Mouse (Mus musculus): Measurements from ENCODE around the gene Dip2a. TPM values are rescaled to one million over a fixed set of nuclear protein-coding genes. Genes with fewer than 3 reads are reported as not detected.

The Dip2a gene
- total RNA-seq, 1 experiment from 2014 or later = 8.2 TPM

- no peak for ATAC-seq (replicated peaks; ENCODE audit: insufficient number of reproducible peaks, low FRiP score, low TSS enrichment, poor library complexity, severe bottlenecking)
Measured at GRCm38 (mm10) chr10:76255617-76256016, 89.5 kb downstream of the Dip2a start.

- no peak for ATAC-seq (replicated peaks; ENCODE audit: insufficient number of reproducible peaks, low FRiP score, low TSS enrichment, poor library complexity, severe bottlenecking)
Measured at GRCm38 (mm10) chr10:76253536-76253935, 91.6 kb downstream of the Dip2a start, which contains the start of gene S100b. Gene S100b, plus strand, starts transcription at chr10:76253853.

- ATAC-seq (replicated peaks; ENCODE audit: insufficient number of reproducible peaks, low FRiP score, low TSS enrichment, poor library complexity, severe bottlenecking) = no peak
Measured at GRCm38 (mm10) chr10:76253079-76253478, 92.0 kb downstream of the Dip2a start.

GRCm38 (mm10) chr10:76250870-76251269 lies 94.2 kb downstream of the Dip2a start:
- ATAC-seq (replicated peaks; ENCODE audit: insufficient number of reproducible peaks, low FRiP score, low TSS enrichment, poor library complexity, severe bottlenecking) = no peak

GRCm38 (mm10) chr10:76248647-76248968 lies 96.5 kb downstream of the Dip2a start:
- ATAC-seq (replicated peaks; ENCODE audit: insufficient number of reproducible peaks, low FRiP score, low TSS enrichment, poor library complexity, severe bottlenecking) = no peak

- no peak for ATAC-seq (replicated peaks; ENCODE audit: insufficient number of reproducible peaks, low FRiP score, low TSS enrichment, poor library complexity, severe bottlenecking)
Measured at GRCm38 (mm10) chr10:76247960-76248646, 97.0 kb downstream of the Dip2a start.

GRCm38 (mm10) chr10:76246601-76247000 lies 98.5 kb downstream of the Dip2a start:
- ATAC-seq (replicated peaks; ENCODE audit: insufficient number of reproducible peaks, low FRiP score, low TSS enrichment, poor library complexity, severe bottlenecking) = no peak

- ATAC-seq (replicated peaks; ENCODE audit: insufficient number of reproducible peaks, low FRiP score, low TSS enrichment, poor library complexity, severe bottlenecking) = no peak
Measured at GRCm38 (mm10) chr10:76245106-76245505, 100.0 kb downstream of the Dip2a start.

- ATAC-seq (replicated peaks; ENCODE audit: insufficient number of reproducible peaks, low FRiP score, low TSS enrichment, poor library complexity, severe bottlenecking) = no peak
Measured at GRCm38 (mm10) chr10:76239401-76239800, 105.7 kb downstream of the Dip2a start.

GRCm38 (mm10) chr10:76237341-76238225 lies 107.5 kb downstream of the Dip2a start, which contains the start of gene Prmt2:
Gene Prmt2, minus strand, starts transcription at chr10:76237865.
- peak; percentile 90 for ATAC-seq (replicated peaks; ENCODE audit: insufficient number of reproducible peaks, low FRiP score, low TSS enrichment, poor library complexity, severe bottlenecking)

GRCm38 (mm10) chr10:76229627-76230026 lies 115.5 kb downstream of the Dip2a start:
- no peak for ATAC-seq (replicated peaks; ENCODE audit: insufficient number of reproducible peaks, low FRiP score, low TSS enrichment, poor library complexity, severe bottlenecking)

GRCm38 (mm10) chr10:76225944-76226343 lies 119.1 kb downstream of the Dip2a start:
- no peak for ATAC-seq (replicated peaks; ENCODE audit: insufficient number of reproducible peaks, low FRiP score, low TSS enrichment, poor library complexity, severe bottlenecking)

- ATAC-seq (replicated peaks; ENCODE audit: insufficient number of reproducible peaks, low FRiP score, low TSS enrichment, poor library complexity, severe bottlenecking) = no peak
Measured at GRCm38 (mm10) chr10:76218240-76218639, 126.9 kb downstream of the Dip2a start.

- ATAC-seq (replicated peaks; ENCODE audit: insufficient number of reproducible peaks, low FRiP score, low TSS enrichment, poor library complexity, severe bottlenecking) = no peak
Measured at GRCm38 (mm10) chr10:76217056-76217455, 128.0 kb downstream of the Dip2a start.

GRCm38 (mm10) chr10:76214161-76214560 lies 130.9 kb downstream of the Dip2a start:
- ATAC-seq (replicated peaks; ENCODE audit: insufficient number of reproducible peaks, low FRiP score, low TSS enrichment, poor library complexity, severe bottlenecking) = no peak

- no peak for ATAC-seq (replicated peaks; ENCODE audit: insufficient number of reproducible peaks, low FRiP score, low TSS enrichment, poor library complexity, severe bottlenecking)
Measured at GRCm38 (mm10) chr10:76212121-76212520, 133.0 kb downstream of the Dip2a start.

- ATAC-seq (replicated peaks; ENCODE audit: insufficient number of reproducible peaks, low FRiP score, low TSS enrichment, poor library complexity, severe bottlenecking) = no peak
Measured at GRCm38 (mm10) chr10:76210806-76211205, 134.3 kb downstream of the Dip2a start.
